Mouse (Mus musculus): ENCODE measurements around the gene Pdf. TPM values are rescaled to one million over a fixed set of nuclear protein-coding genes. Genes with fewer than 3 reads are reported as not detected.

The Pdf gene
- 13.9 TPM for polyA plus RNA-seq (2014; fragmentation: Illumina TruSeq; extraction: RNeasy Lipid Tissue Mini Kit (QIAGEN cat#74804); ENCODE audit: low read depth, low replicate concordance)

GRCm38 (mm10) chr8:107048061-107048941 is at the start of gene Pdf:
Gene Pdf, minus strand, starts transcription at chr8:107048614.

GRCm38 (mm10) chr8:107096366-107097036 is 48.1 kb upstream of the Pdf start, which contains the start of gene Terf2:
Gene Terf2, minus strand, starts transcription at chr8:107096547.

GRCm38 (mm10) chr8:107065511-107066496 is 17.4 kb upstream of the Pdf start, which contains the start of gene Tmed6:
Gene Tmed6, minus strand, starts transcription at chr8:107065644.

GRCm38 (mm10) chr8:107056076-107056972 is 7.9 kb upstream of the Pdf start, which contains the start of the genes Cog8 and Nip7:
Gene Cog8, minus strand, starts transcription at chr8:107056689.
Gene Nip7, plus strand, starts transcription at chr8:107056877.

GRCm38 (mm10) chr8:107030650-107031576 is 17.5 kb downstream of the Pdf start, which contains the start of gene Vps4a:
Gene Vps4a, plus strand, starts transcription at chr8:107031222.

Other genes with a start within 250 kb of the Pdf start
- gene Has3, start 178.4 kb downstream of the Pdf start, polyA plus RNA-seq (2014; fragmentation: Illumina TruSeq; extraction: RNeasy Lipid Tissue Mini Kit (QIAGEN cat#74804); ENCODE audit: low read depth, low replicate concordance) = 0.42 TPM
- gene Utp4, start 155.0 kb downstream of the Pdf start, polyA plus RNA-seq (2014; fragmentation: Illumina TruSeq; extraction: RNeasy Lipid Tissue Mini Kit (QIAGEN cat#74804); ENCODE audit: low read depth, low replicate concordance) = 35.7 TPM
- 14.1 TPM for gene Sntb2, start 112.9 kb downstream of the Pdf start, polyA plus RNA-seq (2014; fragmentation: Illumina TruSeq; extraction: RNeasy Lipid Tissue Mini Kit (QIAGEN cat#74804); ENCODE audit: low read depth, low replicate concordance)
- gene Vps4a, start 17.4 kb downstream of the Pdf start, polyA plus RNA-seq (2014; fragmentation: Illumina TruSeq; extraction: RNeasy Lipid Tissue Mini Kit (QIAGEN cat#74804); ENCODE audit: low read depth, low replicate concordance) = 134 TPM
- gene Cog8, start 8.1 kb upstream of the Pdf start, polyA plus RNA-seq (2014; fragmentation: Illumina TruSeq; extraction: RNeasy Lipid Tissue Mini Kit (QIAGEN cat#74804); ENCODE audit: low read depth, low replicate concordance) = 14.0 TPM
- 9.0 TPM for gene Nip7, start 8.3 kb upstream of the Pdf start, polyA plus RNA-seq (2014; fragmentation: Illumina TruSeq; extraction: RNeasy Lipid Tissue Mini Kit (QIAGEN cat#74804); ENCODE audit: low read depth, low replicate concordance)
- 25.8 TPM for gene Tmed6, start 17.0 kb upstream of the Pdf start, polyA plus RNA-seq (2014; fragmentation: Illumina TruSeq; extraction: RNeasy Lipid Tissue Mini Kit (QIAGEN cat#74804); ENCODE audit: low read depth, low replicate concordance)
- gene Terf2, start 47.9 kb upstream of the Pdf start, polyA plus RNA-seq (2014; fragmentation: Illumina TruSeq; extraction: RNeasy Lipid Tissue Mini Kit (QIAGEN cat#74804); ENCODE audit: low read depth, low replicate concordance) = 25.8 TPM
- 51.2 TPM for gene Cyb5b, start 102.0 kb upstream of the Pdf start, polyA plus RNA-seq (2014; fragmentation: Illumina TruSeq; extraction: RNeasy Lipid Tissue Mini Kit (QIAGEN cat#74804); ENCODE audit: low read depth, low replicate concordance)
- gene Nfat5, start 244.9 kb upstream of the Pdf start, polyA plus RNA-seq (2014; fragmentation: Illumina TruSeq; extraction: RNeasy Lipid Tissue Mini Kit (QIAGEN cat#74804); ENCODE audit: low read depth, low replicate concordance) = 61.8 TPM